Mouse (Mus musculus) midbrain, postnatal 0 days (tissue): ENCODE results near the gene Lrmp. TPM values are rescaled to one million over a fixed set of nuclear protein-coding genes. Genes with fewer than 3 reads are reported as not detected.

Experiments
- ATAC-seq: fragments of 200-750 bp; cut with Nextera tagmentation; 2 replicates; pipeline ENCODE4 v1.8.0; 2017; ENCODE audit warnings: moderate number of reproducible peaks, mild to moderate bottlenecking, moderate TSS enrichment, moderate library complexity; ENCODE audit not compliant: low FRiP score
- DNase-seq: peaks from one replicate; pipeline ENCODE4 v3.0.0-alpha.2; 2015; ENCODE audit warnings: low spot score
- H3K27ac ChIP-seq: fragments of 300-500 bp; sonication (generic); 2 replicates; pipeline ENCODE4 v1.5.1; 2014; ENCODE audit warnings: low read depth, mild to moderate bottlenecking, low read length, mixed read lengths
- H3K27me3 ChIP-seq: fragments of 300-500 bp; sonication (generic); 2 replicates; pipeline ENCODE4 v1.6.1; 2014; ENCODE audit warnings: low read length, control low read depth, mixed read lengths; ENCODE audit not compliant: insufficient read depth
- H3K36me3 ChIP-seq: fragments of 300-500 bp; sonication (generic); 2 replicates; pipeline ENCODE4 v1.6.1; 2014; ENCODE audit warnings: low read length, control low read depth, mixed read lengths; ENCODE audit not compliant: insufficient read depth
- H3K4me1 ChIP-seq: fragments of 300-500 bp; sonication (generic); 2 replicates; pipeline ENCODE4 v1.6.1; 2014; ENCODE audit warnings: mild to moderate bottlenecking, control low read depth, antibody characterized with exemption, low read length, mixed read lengths; ENCODE audit not compliant: insufficient read depth
- H3K4me2 ChIP-seq: fragments of 300-500 bp; sonication (generic); 2 replicates; pipeline ENCODE4 v1.6.1; 2014; ENCODE audit warnings: low read depth, mild to moderate bottlenecking, low read length, mixed read lengths; ENCODE audit not compliant: poor library complexity, severe bottlenecking
- H3K4me3 ChIP-seq: fragments of 300-500 bp; sonication (generic); 2 replicates; pipeline ENCODE4 v1.5.1; 2014; ENCODE audit warnings: low read depth, mild to moderate bottlenecking, low read length, moderate library complexity
- H3K9ac ChIP-seq: fragments of 300-500 bp; sonication (generic); replicated peaks from 2 replicates; pipeline ENCODE4 v1.6.1; 2014; ENCODE audit warnings: mild to moderate bottlenecking, low read length, moderate library complexity, mixed read lengths; ENCODE audit not compliant: poor library complexity, severe bottlenecking
- H3K9me3 ChIP-seq: fragments of 300-500 bp; sonication (generic); 2 replicates; pipeline ENCODE4 v1.6.1; 2016; ENCODE audit warnings: low read length, control low read depth
- CTCF ChIP-seq: IDR thresholded peaks from 2 replicates; pipeline ENCODE4 v1.5.1; 2016; ENCODE audit warnings: antibody characterized with exemption, mild to moderate bottlenecking
- WGBS: fragments of 180-500 bp; shearing (Covaris S2); extraction: QIAGEN DNeasy Blood & Tissue Kit; methylation state at CpG from one replicate; pipeline ENCODE4 v1.1.7; 2014; 5-methylcytosine and 5-hydroxymethylcytosine counted together
- polyA plus RNA-seq: library from polyadenylated mRNA; unstranded; fragments of >200 nt; fragmentation: Nextera tagmentation; extraction: Ambion mirVana; gene quantifications from 2 replicates; pipeline ENCODE4 v1.2.1, GENCODE M21; 2015
- total RNA-seq: library from RNA; depleted of rRNA; stranded (reverse); fragments of >200 nt; gene quantifications from 2 replicates; pipeline ENCODE4 v1.2.3, GENCODE M21; 2014; rRNA removed

Gene Lrmp
- total RNA-seq (1.8 and 2.9 TPM in 2 replicates), polyA plus RNA-seq (0.59 and 1.5 TPM in 2 replicates)

DNA sequence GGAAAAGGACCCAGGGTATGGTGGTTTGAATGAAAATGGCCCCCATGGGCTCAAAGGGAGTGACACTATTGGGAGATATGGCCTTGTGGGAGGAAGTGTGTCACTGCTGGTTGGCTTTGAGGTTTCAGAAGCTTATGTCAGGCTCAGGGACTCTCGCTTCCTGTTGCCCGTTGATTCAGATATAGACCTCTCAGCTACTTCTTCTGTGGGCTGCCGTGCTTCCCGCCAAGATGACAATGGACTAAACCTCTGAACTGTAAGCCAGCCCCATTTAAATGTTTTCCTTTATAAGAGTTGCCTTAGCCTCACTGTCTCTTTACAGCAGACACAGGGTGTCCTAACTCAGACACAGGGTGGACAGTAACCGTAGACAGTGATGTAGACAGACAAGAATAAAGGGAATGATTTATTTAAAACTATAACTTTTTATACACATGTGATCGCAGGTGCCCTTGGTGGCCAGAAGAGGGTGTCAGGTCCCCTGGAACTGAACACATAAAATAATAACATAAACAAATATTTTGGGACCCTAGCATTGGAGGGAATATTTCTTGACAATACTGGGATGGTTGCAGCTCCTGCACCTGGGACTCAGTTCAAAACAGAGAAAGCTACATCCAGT, at the start of gene Lrmp:
Gene Lrmp, plus strand, starts transcription at position 178 of the 622 bp plus-strand sequence.
- H3K4me2 ChIP-seq: no peak within 1 kb of the TSS
- no peak within 1 kb of the TSS for H3K27ac ChIP-seq
- no peak for DNase-seq
- peak; percentile 57 for TF ChIP-seq CTCF
- H3K9ac ChIP-seq: no peak within 1 kb of the TSS
- no peak within 1 kb of the TSS for H3K4me3 ChIP-seq
- 71% methylated on average over 6 of the region's 6 CpGs for WGBS
- no peaks in the 10 kb centered on the region for H3K4me1 ChIP-seq
- H3K27me3 ChIP-seq: no peaks in the 10 kb centered on the region
- H3K36me3 ChIP-seq: no peaks in the 10 kb centered on the region
- no peak for ATAC-seq
- no peaks in the 10 kb centered on the region for H3K9me3 ChIP-seq

DNA sequence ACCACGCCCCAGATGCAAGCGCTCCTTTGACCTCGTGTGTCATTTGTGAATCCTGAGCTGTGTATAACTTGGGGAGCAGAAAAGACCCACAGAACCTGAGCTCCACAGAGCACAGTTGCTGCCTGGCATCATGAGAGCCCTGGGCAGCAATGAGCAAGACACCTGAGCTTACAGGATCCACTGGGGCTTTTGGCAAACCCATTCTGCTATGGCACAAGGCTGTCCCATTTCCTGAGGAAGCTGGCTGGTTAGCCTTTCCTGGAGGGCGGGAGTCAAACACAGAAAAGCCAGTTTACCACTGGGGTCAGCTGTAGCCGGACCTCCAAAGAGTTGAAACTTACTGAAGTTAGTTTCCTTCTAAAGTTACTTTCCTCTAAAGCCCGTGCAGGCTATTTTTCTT, 49.0 kb upstream of the Lrmp start:
- no peaks in the 10 kb centered on the region for H3K9me3 ChIP-seq
- H3K36me3 ChIP-seq: no peaks in the 10 kb centered on the region
- no peak overlapping the region for H3K4me2 ChIP-seq
- H3K27me3 ChIP-seq: no peaks in the 10 kb centered on the region
- no peak overlapping the region for H3K27ac ChIP-seq
- no peak for TF ChIP-seq CTCF
- H3K4me1 ChIP-seq: no peaks in the 10 kb centered on the region
- no peak overlapping the region for H3K4me3 ChIP-seq
- 94% methylated on average over 6 of the region's 6 CpGs for WGBS
- no peak for ATAC-seq
- DNase-seq: no peak
- H3K9ac ChIP-seq: no peak overlapping the region

DNA sequence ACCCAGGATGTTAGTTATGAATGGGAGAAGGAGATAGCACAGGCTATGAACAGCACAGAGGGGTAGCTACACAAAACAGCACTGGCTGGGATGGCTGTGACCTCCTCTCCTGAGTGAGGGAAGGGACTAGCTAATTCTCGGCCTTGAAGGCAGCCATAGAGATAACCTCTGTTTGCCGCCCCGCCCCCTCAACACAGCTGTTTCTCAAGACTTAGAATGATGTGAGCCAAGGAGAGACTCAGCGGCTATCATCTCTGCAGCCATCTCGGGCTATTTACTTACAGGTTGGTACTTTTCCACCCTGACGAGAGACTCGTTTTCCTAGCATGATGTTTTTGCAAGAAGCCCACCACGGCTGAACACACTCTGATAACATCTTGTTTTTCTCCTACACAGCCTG, 47.8 kb upstream of the Lrmp start:
- no peak for TF ChIP-seq CTCF
- ATAC-seq (no peak), DNase-seq (no peak)
- Histone ChIP-seq H3K4me1 (no peaks in the 10 kb centered on the region), H3K27me3 (no peaks in the 10 kb centered on the region), H3K36me3 (no peaks in the 10 kb centered on the region), H3K9me3 (no peaks in the 10 kb centered on the region), H3K4me2 (no peak overlapping the region), H3K4me3 (no peak overlapping the region), H3K27ac (no peak overlapping the region), H3K9ac (no peak overlapping the region)
- WGBS: 92% methylated on average over 8 of the region's 8 CpGs

DNA sequence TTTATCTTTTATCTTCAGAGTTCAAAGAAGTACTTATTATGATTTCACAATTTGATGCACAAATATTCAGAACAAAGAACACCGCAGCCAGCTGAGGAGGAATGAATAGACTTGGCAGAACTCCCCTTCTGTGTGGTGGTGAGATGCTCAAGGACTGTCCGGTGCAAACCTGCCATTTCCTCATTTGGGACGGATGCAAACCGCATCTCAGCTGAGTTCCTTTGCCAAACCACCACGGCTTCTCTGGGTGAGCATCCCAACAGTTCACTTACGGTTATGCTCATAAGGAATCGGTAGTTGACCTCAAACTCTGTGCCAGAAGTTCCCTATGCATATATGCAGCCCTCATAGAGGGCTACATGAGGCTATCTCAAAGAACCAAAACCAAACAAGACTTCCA, 46.1 kb upstream of the Lrmp start:
- 95% methylated on average over 7 of the region's 7 CpGs for WGBS
- Histone ChIP-seq H3K36me3 (no peaks in the 10 kb centered on the region), H3K27ac (no peak overlapping the region), H3K9me3 (no peaks in the 10 kb centered on the region), H3K4me1 (no peaks in the 10 kb centered on the region), H3K27me3 (no peaks in the 10 kb centered on the region), H3K4me3 (no peak overlapping the region), H3K9ac (no peak overlapping the region), H3K4me2 (no peak overlapping the region)
- DNase-seq (no peak), ATAC-seq (no peak)
- no peak for TF ChIP-seq CTCF

DNA sequence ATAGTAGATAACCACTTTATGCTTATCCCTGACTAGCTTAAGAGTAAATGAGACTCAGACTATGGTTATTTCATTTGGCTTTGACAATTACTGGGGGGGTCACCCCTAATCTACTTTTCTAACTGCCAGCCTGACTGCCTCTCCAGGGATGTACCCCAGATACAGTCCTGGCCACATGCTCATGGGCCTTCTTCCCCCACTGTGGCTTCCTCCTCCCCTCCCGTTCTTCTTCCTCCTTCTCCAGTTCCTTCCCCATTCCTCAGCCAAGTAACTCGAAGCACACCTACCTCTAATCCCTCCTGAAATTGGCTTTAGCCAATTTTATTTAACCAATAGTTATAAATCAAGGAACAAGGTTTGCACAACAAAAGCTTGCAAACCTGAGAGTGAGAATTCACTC, 45.5 kb upstream of the Lrmp start:
- ATAC-seq: no peak

DNA sequence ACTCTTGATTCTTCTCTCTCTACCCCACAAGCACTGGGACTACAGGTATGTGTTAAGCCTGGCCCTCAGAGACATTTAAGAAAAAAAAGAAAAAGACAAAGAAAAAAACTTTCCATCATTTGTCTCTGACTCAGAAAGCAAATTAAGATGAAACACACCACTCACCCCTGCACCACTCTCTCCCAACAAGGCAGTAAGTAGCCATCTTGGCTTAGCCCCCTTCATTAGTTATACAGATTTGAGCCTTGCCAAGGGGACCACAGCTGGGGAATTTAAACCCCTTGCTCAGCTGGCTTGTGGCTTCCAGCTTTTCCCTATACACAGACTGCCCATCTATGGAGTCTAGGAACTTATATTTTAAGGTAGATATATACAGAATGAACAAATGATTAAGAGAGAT, 41.0 kb upstream of the Lrmp start:
- Histone ChIP-seq H3K4me2 (peak overlapping the region; percentile 96), H3K27me3 (no peaks in the 10 kb centered on the region), H3K4me3 (peak overlapping the region; percentile 47; the same call in 1 of the 2 replicates), H3K36me3 (no peaks in the 10 kb centered on the region), H3K4me1 (no peaks in the 10 kb centered on the region), H3K9me3 (no peaks in the 10 kb centered on the region), H3K27ac (no peak overlapping the region), H3K9ac (no peak overlapping the region)
- DNase-seq (peak; percentile 21), ATAC-seq (no peak)
- TF ChIP-seq CTCF: no peak

More for the DNA sequence above, 45.5 kb upstream of the Lrmp start:
- Histone ChIP-seq H3K9me3 (no peaks in the 10 kb centered on the region), H3K4me1 (no peaks in the 10 kb centered on the region), H3K27ac (no peak overlapping the region), H3K4me2 (no peak overlapping the region), H3K36me3 (no peaks in the 10 kb centered on the region), H3K4me3 (no peak overlapping the region), H3K27me3 (no peaks in the 10 kb centered on the region), H3K9ac (no peak overlapping the region)
- no peak for DNase-seq
- TF ChIP-seq CTCF: no peak
- WGBS: 87% methylated on average over 2 of the region's 2 CpGs
